Mouse (Mus musculus) fibroblast of lung, adult 2 months (primary cell): Measurements from ENCODE around the gene Pex11b.
"Not testable (repeated sequence)": the region's sequence is repeated elsewhere in the genome, so short reads cannot be mapped to it uniquely, and the experiment has no call there.

ENCODE experiments used
- DNase-seq: peaks from one replicate; pipeline ENCODE4 v3.0.0-alpha.2; 2011; ENCODE audit warnings: low read depth

Pex11b gene

GRCm38 (mm10) chr3:96623201-96623600 lies 12.0 kb upstream of the Pex11b start:
- no peak for DNase-seq

- peak; percentile 95 for DNase-seq
Observed at GRCm38 (mm10) chr3:96629729-96630600, 5.2 kb upstream of the Pex11b start, which contains the start of gene Rbm8a. Gene Rbm8a (plus strand): TSS chr3:96629933.

GRCm38 (mm10) chr3:96632058-96632457 lies 3.1 kb upstream of the Pex11b start:
- DNase-seq, result no peak

- no peak for DNase-seq
Observed at GRCm38 (mm10) chr3:96634015-96634414, 1.2 kb upstream of the Pex11b start.

- no peak for DNase-seq
Observed at GRCm38 (mm10) chr3:96635906-96636305, 730 bp downstream of the Pex11b start.

GRCm38 (mm10) chr3:96636448-96636847 lies 1.3 kb downstream of the Pex11b start:
- DNase-seq, result no peak

GRCm38 (mm10) chr3:96639219-96639618 lies 4.0 kb downstream of the Pex11b start:
- no peak for DNase-seq

- DNase-seq, result no peak
Observed at GRCm38 (mm10) chr3:96645018-96645649, 10.0 kb downstream of the Pex11b start, which contains the start of gene Itga10. Gene Itga10 (plus strand): TSS chr3:96645584.

GRCm38 (mm10) chr3:96647365-96647764 lies 12.2 kb downstream of the Pex11b start:
- no peak for DNase-seq

- no peak for DNase-seq
Observed at GRCm38 (mm10) chr3:96660901-96661300, 25.7 kb downstream of the Pex11b start.

- DNase-seq, result no peak
Observed at GRCm38 (mm10) chr3:96662731-96663316, 27.6 kb downstream of the Pex11b start.

GRCm38 (mm10) chr3:96663432-96664239 lies 28.5 kb downstream of the Pex11b start:
- DNase-seq, result peak; percentile 90

- DNase-seq, result not testable (repeated sequence)
Observed at GRCm38 (mm10) chr3:96665732-96666363, 30.7 kb downstream of the Pex11b start.

- DNase-seq, result no peak
Observed at GRCm38 (mm10) chr3:96666916-96667315, 31.7 kb downstream of the Pex11b start.

GRCm38 (mm10) chr3:96667316-96667715 lies 32.1 kb downstream of the Pex11b start:
- DNase-seq, result no peak

- no peak for DNase-seq
Observed at GRCm38 (mm10) chr3:96668424-96669067, 33.4 kb downstream of the Pex11b start.

- DNase-seq, result peak; percentile 77
Observed at GRCm38 (mm10) chr3:96669727-96670468, 34.7 kb downstream of the Pex11b start, which contains the start of gene Ankrd35. Gene Ankrd35 (plus strand): TSS chr3:96670131.

GRCm38 (mm10) chr3:96671519-96671918 lies 36.3 kb downstream of the Pex11b start:
- DNase-seq, result no peak

- no peak for DNase-seq
Observed at GRCm38 (mm10) chr3:96673514-96673913, 38.3 kb downstream of the Pex11b start.

- no peak for DNase-seq
Observed at GRCm38 (mm10) chr3:96674442-96674841, 39.3 kb downstream of the Pex11b start.
